10 mouse cellular contexts compared by ENCODE assay signal in genomic region chr1:80854945-80855656, GRCm38 (mm10).
DNase-seq lines count a peak whose midpoint lies in the region; ATAC-seq and TF ChIP-seq lines count a peak whose summit lies in the region.
"Had no signal": no experiment of that assay in that cellular context is flagged by ENCODE, and none has a peak within 500 bp of the region (broad histone marks: within the 10 kb centered on the region; RNA-seq: fewer than 3 reads in every experiment).

No protein-coding gene starts in this region.

- H3K36me3 ChIP-seq in heart, embryonic 16.5 days (ENCODE audit: control insufficient read depth, insufficient read depth): no peaks in the 10 kb centered on the region
- no peaks in the 10 kb centered on the region for H3K36me3 ChIP-seq in lung, postnatal 0 days (ENCODE audit: insufficient read depth, low read length)
- H3K36me3 ChIP-seq: liver, embryonic 12.5 days had no signal

- DNase-seq in heart, adult 8-10 months (ENCODE audit: low spot score): no peak
- DNase-seq in lung, postnatal 0 days (ENCODE audit: low spot score): peak; percentile 5
- DNase-seq in lung, postnatal 14 days: no peak
- peak; percentile 68 for DNase-seq in brain, adult 2 months (ENCODE audit: low read depth, low spot score)
- DNase-seq in adrenal gland, postnatal 25 days: no peak
- DNase-seq: adrenal gland, postnatal 14 days; thymus, postnatal 25 days had no signal

- TF ChIP-seq CTCF in lung, postnatal 0 days (IDR thresholded peaks at IDR 0.05): no peak
- no peak for TF ChIP-seq CTCF in olfactory bulb, adult 2 months (IDR thresholded peaks at IDR 0.05; ENCODE audit: insufficient read depth, low read depth, low read length)

- ATAC-seq in heart, embryonic 16.5 days (replicated peaks; ENCODE audit: extremely low read depth, insufficient read depth, low FRiP score): no peak
- no peak for ATAC-seq in lung, postnatal 0 days
- ATAC-seq: liver, embryonic 12.5 days had no signal

- H3K9me3 ChIP-seq in heart, embryonic 16.5 days (replicated peaks; ENCODE audit: control insufficient read depth, low read length): no peaks in the 10 kb centered on the region
- no peaks in the 10 kb centered on the region for H3K9me3 ChIP-seq in lung, postnatal 0 days (ENCODE audit: low read length)
- H3K9me3 ChIP-seq: liver, embryonic 12.5 days had no signal

- no peak overlapping the region for H3K4me2 ChIP-seq in heart, embryonic 16.5 days (ENCODE audit: low read depth, low read length)
- no peak overlapping the region for H3K4me2 ChIP-seq in lung, postnatal 0 days (replicated peaks; ENCODE audit: low read depth, low read length)
- H3K4me2 ChIP-seq: liver, embryonic 12.5 days had no signal

- H3K27me3 ChIP-seq in heart, embryonic 16.5 days (ENCODE audit: control insufficient read depth, insufficient read depth, low read length): no peaks in the 10 kb centered on the region
- H3K27me3 ChIP-seq in lung, postnatal 0 days (replicated peaks; ENCODE audit: insufficient read depth, low read length): no peaks in the 10 kb centered on the region
- H3K27me3 ChIP-seq: liver, embryonic 12.5 days had no signal

- WGBS in heart, embryonic 16.5 days: 64% methylated on average over 2 of the region's 2 CpGs
- WGBS in lung, postnatal 0 days: 31% methylated on average over 2 of the region's 2 CpGs
- 29% methylated on average over 2 of the region's 2 CpGs for WGBS in olfactory bulb, adult 2 months

- H3K27ac ChIP-seq in heart, embryonic 16.5 days (ENCODE audit: low read length): peak overlapping the region; percentile 78
- no peak overlapping the region for H3K27ac ChIP-seq in lung, postnatal 0 days (ENCODE audit: low read length)
- H3K27ac ChIP-seq in olfactory bulb, adult 2 months (ENCODE audit: insufficient read depth, low read depth, low read length): peak overlapping the region; percentile 49; the same call in 1 of the 2 replicates
- H3K27ac ChIP-seq: liver, embryonic 12.5 days had no signal

- TF ChIP-seq EP300 in lung, postnatal 0 days (IDR thresholded peaks at IDR 0.05): no peak

- no peak overlapping the region for H3K4me3 ChIP-seq in heart, embryonic 16.5 days (ENCODE audit: low read length)
- H3K4me3 ChIP-seq in lung, postnatal 0 days (ENCODE audit: low read depth, low read length): no peak overlapping the region
- H3K4me3 ChIP-seq in olfactory bulb, adult 2 months (ENCODE audit: insufficient read depth, low read depth, low read length): no peak overlapping the region
- H3K4me3 ChIP-seq: liver, embryonic 12.5 days had no signal

- H3K9ac ChIP-seq in heart, embryonic 16.5 days (ENCODE audit: low read length): no peak overlapping the region
- H3K9ac ChIP-seq in lung, postnatal 0 days (replicated peaks; ENCODE audit: low read depth): no peak overlapping the region
- H3K9ac ChIP-seq: liver, embryonic 12.5 days had no signal

- no peak for TF ChIP-seq POLR2A in olfactory bulb, adult 2 months (IDR thresholded peaks at IDR 0.05; ENCODE audit: insufficient read depth, low read depth, low read length)

- peaks cover 18% of the 10 kb centered on the region for H3K4me1 ChIP-seq in heart, embryonic 16.5 days (ENCODE audit: control insufficient read depth, insufficient read depth, low read length)
- H3K4me1 ChIP-seq in lung, postnatal 0 days (ENCODE audit: insufficient read depth, low read depth, low read length): no peaks in the 10 kb centered on the region
- peaks cover 3% of the 10 kb centered on the region for H3K4me1 ChIP-seq in olfactory bulb, adult 2 months (ENCODE audit: control insufficient read depth, insufficient read depth, low read length)
- H3K4me1 ChIP-seq: liver, embryonic 12.5 days had no signal

Comparison
In these comparisons a context has a peak if more than half of its experiments do, and no peak if none do; other contexts are left out.
1. DNase-seq: peak in lung, postnatal 0 days (single experiment) and brain, adult 2 months (single experiment); none in heart, adult 8-10 months (single experiment), lung, postnatal 14 days (single experiment) and adrenal gland, postnatal 25 days (single experiment).